Mouse (Mus musculus): ENCODE results near the gene Krt81. TPM values are rescaled to one million over a fixed set of nuclear protein-coding genes. Genes with fewer than 3 reads are reported as not detected.

Gene Krt81
- polyA plus RNA-seq, 1 experiment, result not detected

- Histone ChIP-seq H3K4me1 (ENCODE audit: control insufficient read depth, insufficient read depth, low read length) (no peaks in the 10 kb centered on the region), H3K4me3 (replicated peaks; ENCODE audit: insufficient read depth, low read depth, low read length) (no peak within 1 kb of the TSS), H3K27ac (ENCODE audit: insufficient read depth, low read length) (no peak within 1 kb of the TSS), H3K27me3 (ENCODE audit: control insufficient read depth, insufficient read depth, low read length) (no peaks in the 10 kb centered on the region)
- 62% methylated on average over 2 of the region's 2 CpGs for WGBS
- TF ChIP-seq CTCF (IDR thresholded peaks at IDR 0.05; ENCODE audit: borderline replicate concordance, insufficient read depth, low read depth, low read length) (no peak), POLR2A (IDR thresholded peaks at IDR 0.05; ENCODE audit: borderline replicate concordance, insufficient read depth, low read length) (no peak)
- DNase-seq, result no peak
These were observed 16.1 kb downstream of the Krt81 start, which contains the start of gene Krt88 for GRCm38 (mm10) chr15:101447444-101447843. Krt88 (plus strand) TSS chr15:101447744.

DNA sequence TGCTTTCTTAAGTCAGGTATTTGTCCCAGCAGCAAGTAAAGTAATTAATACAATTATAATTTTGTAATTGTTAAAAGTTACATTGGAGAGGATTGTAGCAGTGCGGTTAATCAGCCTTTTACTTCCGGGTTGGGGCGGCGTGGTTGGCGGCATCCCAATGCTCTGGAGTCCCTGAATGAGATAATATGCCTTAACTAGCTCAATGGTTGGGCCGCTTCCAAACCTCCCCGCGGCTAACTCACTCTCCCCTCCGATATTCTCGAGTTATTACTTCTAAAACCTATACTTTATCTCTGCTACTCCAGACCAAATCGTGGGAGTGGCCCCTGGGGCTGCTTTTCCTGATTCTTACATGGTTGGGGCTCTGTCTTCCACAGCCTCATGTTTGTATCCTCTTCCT, 17.0 kb downstream of the Krt81 start:
- Histone ChIP-seq H3K4me3 (replicated peaks; ENCODE audit: insufficient read depth, low read depth, low read length) (no peak overlapping the region), H3K27me3 (ENCODE audit: control insufficient read depth, insufficient read depth, low read length) (no peaks in the 10 kb centered on the region)
- WGBS, result 38% methylated on average over 11 of the region's 11 CpGs

GRCm38 (mm10) chr15:101440837-101441236, 22.7 kb downstream of the Krt81 start:
- Histone ChIP-seq H3K4me1 (ENCODE audit: control insufficient read depth, insufficient read depth, low read length) (no peaks in the 10 kb centered on the region; the same call in 1 of the 2 replicates), H3K4me3 (replicated peaks; ENCODE audit: insufficient read depth, low read depth, low read length) (no peak overlapping the region), H3K27ac (ENCODE audit: insufficient read depth, low read length) (no peak overlapping the region), H3K27me3 (ENCODE audit: control insufficient read depth, insufficient read depth, low read length) (no peaks in the 10 kb centered on the region)
- TF ChIP-seq CTCF (IDR thresholded peaks at IDR 0.05; ENCODE audit: borderline replicate concordance, insufficient read depth, low read depth, low read length), result no peak
- TF ChIP-seq POLR2A (IDR thresholded peaks at IDR 0.05; ENCODE audit: borderline replicate concordance, insufficient read depth, low read length), result no peak
- DNase-seq, result no peak
- 80% methylated on average over 4 of the region's 4 CpGs for WGBS

More for the DNA sequence above, 17.0 kb downstream of the Krt81 start:
- no peak for DNase-seq
- Histone ChIP-seq H3K27ac (ENCODE audit: insufficient read depth, low read length) (no peak overlapping the region), H3K4me1 (ENCODE audit: control insufficient read depth, insufficient read depth, low read length) (no peaks in the 10 kb centered on the region; the same call in 1 of the 2 replicates)
- TF ChIP-seq POLR2A (IDR thresholded peaks at IDR 0.05; ENCODE audit: borderline replicate concordance, insufficient read depth, low read length) (no peak), CTCF (IDR thresholded peaks at IDR 0.05; ENCODE audit: borderline replicate concordance, insufficient read depth, low read depth, low read length) (no peak)

DNA sequence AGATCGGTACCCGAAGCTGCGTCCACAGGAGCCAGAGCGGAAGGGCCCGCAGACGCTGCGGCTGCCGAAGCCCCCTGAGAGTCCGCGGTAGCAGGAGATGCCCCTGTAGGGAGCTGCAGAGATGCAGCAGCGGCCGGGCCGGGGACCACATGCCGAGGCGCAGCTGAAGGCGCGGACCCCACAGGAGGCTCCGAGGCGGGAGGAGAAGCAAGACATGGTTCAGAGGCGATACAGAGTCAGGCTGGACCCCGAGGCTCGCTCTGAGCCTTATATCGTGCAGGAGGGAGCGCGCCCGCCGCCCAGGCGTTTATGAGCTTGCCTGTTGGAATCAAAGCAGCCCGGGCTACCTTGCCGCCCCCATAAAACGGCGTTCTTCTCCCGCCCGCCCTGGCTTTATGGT, 25.0 kb downstream of the Krt81 start, which contains the start of gene Krt87:
Gene Krt87, minus strand, starts transcription at position 250 of the 400 bp plus-strand sequence.
- Histone ChIP-seq H3K4me1 (ENCODE audit: control insufficient read depth, insufficient read depth, low read length) (no peaks in the 10 kb centered on the region; the same call in 1 of the 2 replicates), H3K4me3 (replicated peaks; ENCODE audit: insufficient read depth, low read depth, low read length) (no peak within 1 kb of the TSS), H3K27ac (ENCODE audit: insufficient read depth, low read length) (no peak within 1 kb of the TSS), H3K27me3 (ENCODE audit: control insufficient read depth, insufficient read depth, low read length) (no peaks in the 10 kb centered on the region)
- 3% methylated on average over 34 of the region's 34 CpGs for WGBS
- no peak for TF ChIP-seq POLR2A (IDR thresholded peaks at IDR 0.05; ENCODE audit: borderline replicate concordance, insufficient read depth, low read length)
- TF ChIP-seq CTCF (IDR thresholded peaks at IDR 0.05; ENCODE audit: borderline replicate concordance, insufficient read depth, low read depth, low read length), result no peak
- no peak for DNase-seq

- WGBS, result 90% methylated on average over 7 of the region's 7 CpGs
- Histone ChIP-seq H3K27ac (ENCODE audit: insufficient read depth, low read length) (no peak overlapping the region), H3K27me3 (ENCODE audit: control insufficient read depth, insufficient read depth, low read length) (no peaks in the 10 kb centered on the region), H3K4me3 (replicated peaks; ENCODE audit: insufficient read depth, low read depth, low read length) (no peak overlapping the region), H3K4me1 (ENCODE audit: control insufficient read depth, insufficient read depth, low read length) (no peaks in the 10 kb centered on the region)
- DNase-seq, result no peak
- TF ChIP-seq POLR2A (IDR thresholded peaks at IDR 0.05; ENCODE audit: borderline replicate concordance, insufficient read depth, low read length) (no peak), CTCF (IDR thresholded peaks at IDR 0.05; ENCODE audit: borderline replicate concordance, insufficient read depth, low read depth, low read length) (no peak)
These were observed 26.9 kb downstream of the Krt81 start for GRCm38 (mm10) chr15:101436611-101437010.

DNA sequence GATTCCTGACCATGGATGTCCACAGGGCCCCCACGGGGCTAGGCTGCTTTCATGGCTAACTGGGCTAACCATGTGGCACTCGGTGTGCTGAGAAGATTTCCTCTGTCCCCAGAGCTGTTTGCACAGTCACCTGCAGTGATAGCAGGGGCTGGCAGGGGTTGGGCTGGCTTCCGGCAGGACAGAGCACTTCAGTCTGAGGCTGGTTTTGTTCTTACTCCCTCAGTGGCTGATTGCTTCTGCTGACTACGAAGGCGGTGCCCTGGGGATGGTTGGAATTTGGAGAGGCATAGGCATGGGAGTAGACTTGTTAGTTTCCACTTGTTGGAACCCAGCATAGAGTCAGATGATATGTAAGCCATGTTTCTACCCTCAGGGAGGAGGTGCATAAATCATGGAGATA, 38.6 kb downstream of the Krt81 start:
- Histone ChIP-seq H3K4me3 (replicated peaks; ENCODE audit: insufficient read depth, low read depth, low read length) (no peak overlapping the region), H3K4me1 (ENCODE audit: control insufficient read depth, insufficient read depth, low read length) (no peaks in the 10 kb centered on the region), H3K27me3 (ENCODE audit: control insufficient read depth, insufficient read depth, low read length) (no peaks in the 10 kb centered on the region; the same call in 1 of the 2 replicates), H3K27ac (ENCODE audit: insufficient read depth, low read length) (no peak overlapping the region)
- no peak for DNase-seq
- 37% methylated on average over 5 of the region's 5 CpGs for WGBS
- TF ChIP-seq CTCF (IDR thresholded peaks at IDR 0.05; ENCODE audit: borderline replicate concordance, insufficient read depth, low read depth, low read length), result no peak
- no peak for TF ChIP-seq POLR2A (IDR thresholded peaks at IDR 0.05; ENCODE audit: borderline replicate concordance, insufficient read depth, low read length)

DNA sequence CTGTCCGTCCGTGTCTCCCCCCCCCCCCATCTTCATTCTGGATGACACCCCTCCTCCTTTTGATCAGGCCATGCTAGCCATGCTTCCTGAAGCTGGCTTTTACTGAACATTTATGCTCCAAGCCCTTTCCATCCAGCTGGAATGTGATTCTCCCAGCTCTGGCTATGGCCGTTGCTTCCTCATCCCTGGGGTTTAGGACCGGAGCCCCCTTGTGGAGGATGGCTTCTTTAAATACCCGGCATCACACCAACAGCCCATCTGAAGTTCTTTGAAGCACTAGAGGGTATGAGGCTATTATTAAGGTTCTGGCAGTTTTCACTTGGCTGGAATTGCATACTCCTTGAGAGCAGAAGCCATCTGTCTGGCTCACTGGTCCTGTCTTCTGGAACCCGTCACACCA, 42.6 kb downstream of the Krt81 start:
- H3K4me3 ChIP-seq (replicated peaks; ENCODE audit: insufficient read depth, low read depth, low read length), result no peak overlapping the region
- TF ChIP-seq CTCF (IDR thresholded peaks at IDR 0.05; ENCODE audit: borderline replicate concordance, insufficient read depth, low read depth, low read length) (no peak), POLR2A (IDR thresholded peaks at IDR 0.05; ENCODE audit: borderline replicate concordance, insufficient read depth, low read length) (no peak)
- no peak overlapping the region for H3K27ac ChIP-seq (ENCODE audit: insufficient read depth, low read length)
- WGBS, result 28% methylated on average over 6 of the region's 6 CpGs
- peaks cover 4% of the 10 kb centered on the region; the same call in 1 of the 2 replicates for H3K4me1 ChIP-seq (ENCODE audit: control insufficient read depth, insufficient read depth, low read length)
- DNase-seq, result no peak
- no peaks in the 10 kb centered on the region for H3K27me3 ChIP-seq (ENCODE audit: control insufficient read depth, insufficient read depth, low read length)

DNA sequence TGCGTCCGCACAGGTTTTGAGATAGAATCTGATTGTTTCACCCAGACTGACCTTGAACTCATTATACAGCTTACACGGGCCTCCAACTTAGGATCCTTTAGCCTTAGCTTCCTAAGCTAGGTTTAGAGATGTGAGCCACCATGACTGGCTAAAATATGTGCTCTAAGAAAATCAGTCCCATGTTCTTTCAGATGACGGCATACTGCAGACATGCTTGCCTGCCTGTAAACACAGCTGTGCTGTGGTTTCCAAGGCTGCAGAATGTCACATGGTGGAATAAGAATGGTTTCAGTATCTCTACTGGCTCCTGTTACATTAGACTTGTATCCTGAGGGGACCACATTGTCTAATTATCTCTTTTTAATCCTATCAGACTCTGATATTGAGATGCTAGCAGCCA, 44.6 kb downstream of the Krt81 start:
- Histone ChIP-seq H3K27me3 (ENCODE audit: control insufficient read depth, insufficient read depth, low read length) (no peaks in the 10 kb centered on the region), H3K27ac (ENCODE audit: insufficient read depth, low read length) (no peak overlapping the region), H3K4me1 (ENCODE audit: control insufficient read depth, insufficient read depth, low read length) (peaks cover 18% of the 10 kb centered on the region), H3K4me3 (replicated peaks; ENCODE audit: insufficient read depth, low read depth, low read length) (no peak overlapping the region)
- WGBS, result 94% methylated on average over 4 of the region's 4 CpGs
- TF ChIP-seq CTCF (IDR thresholded peaks at IDR 0.05; ENCODE audit: borderline replicate concordance, insufficient read depth, low read depth, low read length), result no peak
- TF ChIP-seq POLR2A (IDR thresholded peaks at IDR 0.05; ENCODE audit: borderline replicate concordance, insufficient read depth, low read length), result no peak
- DNase-seq, result no peak

Measured in cerebellum, adult 2 months (tissue).